Mouse (Mus musculus) ES-Bruce4 (cell line): ENCODE data around the gene Fabp3.

Source experiments
- CTCF ChIP-seq: IDR thresholded peaks from one replicate; pipeline ENCODE4 v1.8.1; 2011; ENCODE audit warnings: low read depth, low read length
- EP300 ChIP-seq: IDR thresholded peaks from 2 replicates; pipeline ENCODE4 v1.6.1; 2011; ENCODE audit warnings: low read depth, low read length; ENCODE audit not compliant: insufficient read depth

DNA sequence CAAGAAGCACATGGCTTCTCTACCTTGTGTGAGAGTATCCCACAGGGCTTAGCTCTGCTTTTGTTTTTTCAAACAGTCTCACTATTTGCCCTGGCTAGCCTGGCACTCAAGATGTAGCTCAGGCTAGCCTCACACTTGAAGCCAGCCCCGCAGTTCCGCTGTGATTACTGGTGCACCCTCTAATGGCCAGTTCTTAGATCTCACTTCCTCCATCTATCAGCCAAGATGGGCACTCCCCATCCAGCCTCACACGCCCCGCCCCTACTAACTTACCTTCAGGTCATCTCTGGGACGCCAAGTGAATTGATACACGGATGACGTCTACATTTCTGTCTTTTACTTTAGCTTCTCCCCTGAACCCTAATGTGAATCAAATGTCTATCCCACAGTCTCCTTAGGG lies 11.2 kb downstream of the Fabp3 start:
- TF ChIP-seq CTCF (peak; percentile 51), EP300 (no peak)
